Mouse (Mus musculus) T-helper 1 cell (primary cell): ENCODE data around the gene Smarca5.
"Not testable (repeated sequence)": the region's sequence is repeated elsewhere in the genome, so short reads cannot be mapped to it uniquely, and the experiment has no call there.

Experiments
- in situ Hi-C: fragments of 300-600 bp; cut with MboI, MseI; formaldehyde crosslinking; loops from one replicate; pipeline ENCODE4 v1.15.1; 2025; ENCODE audit warnings: high pct_unique_total_duplicates

Smarca5 gene

GRCm38 (mm10) chr8:80739155-80739924 lies at the start of gene Smarca5:
Smarca5 (minus strand) TSS chr8:80739497.
- in situ Hi-C loops: not testable (repeated sequence)

- in situ Hi-C loops: no loop called here
Observed at GRCm38 (mm10) chr8:80784559-80784958, 45.3 kb upstream of the Smarca5 start.

GRCm38 (mm10) chr8:80783271-80783670 lies 44.0 kb upstream of the Smarca5 start:
- in situ Hi-C loops: no loop called here

- in situ Hi-C loops: no loop called here
Observed at GRCm38 (mm10) chr8:80781338-80781737, 42.0 kb upstream of the Smarca5 start.

GRCm38 (mm10) chr8:80780271-80780670 lies 41.0 kb upstream of the Smarca5 start:
- in situ Hi-C loops: no loop called here

GRCm38 (mm10) chr8:80776436-80776835 lies 37.1 kb upstream of the Smarca5 start:
- in situ Hi-C loops: no loop called here

GRCm38 (mm10) chr8:80772732-80773460 lies 33.6 kb upstream of the Smarca5 start:
- in situ Hi-C loops: no loop called here

GRCm38 (mm10) chr8:80768451-80768850 lies 29.2 kb upstream of the Smarca5 start:
- in situ Hi-C loops: no loop called here

GRCm38 (mm10) chr8:80753017-80753715 lies 13.9 kb upstream of the Smarca5 start:
- in situ Hi-C loops: no loop called here

- in situ Hi-C loops: no loop called here
Observed at GRCm38 (mm10) chr8:80752429-80752828, 13.1 kb upstream of the Smarca5 start.

- in situ Hi-C loops: loop anchor here (10.0 kb wide), 1 partner anchor 256 kb away; no protein-coding TSS in a partner anchor
Observed at GRCm38 (mm10) chr8:80749091-80749490, 9.8 kb upstream of the Smarca5 start.

- in situ Hi-C loops: loop anchor here (10.0 kb wide), 1 partner anchor 265 kb away; no protein-coding TSS in a partner anchor
Observed at GRCm38 (mm10) chr8:80739932-80740331, 635 bp upstream of the Smarca5 start.

GRCm38 (mm10) chr8:80738388-80739154 lies 726 bp downstream of the Smarca5 start:
- in situ Hi-C loops: no loop called here

- in situ Hi-C loops: no loop called here
Observed at GRCm38 (mm10) chr8:80738046-80738387, 1.3 kb downstream of the Smarca5 start.

GRCm38 (mm10) chr8:80732326-80732725 lies 7.0 kb downstream of the Smarca5 start:
- in situ Hi-C loops: loop anchor here (5.0 kb wide), 1 partner anchor 1030 kb away; no protein-coding TSS in a partner anchor

- in situ Hi-C loops: loop anchor here (10.0 kb wide), 1 partner anchor 1050 kb away; no protein-coding TSS in a partner anchor
Observed at GRCm38 (mm10) chr8:80714461-80714860, 24.8 kb downstream of the Smarca5 start.

GRCm38 (mm10) chr8:80710670-80711400 lies 28.5 kb downstream of the Smarca5 start:
- in situ Hi-C loops: loop anchor here (10.0 kb wide), 1 partner anchor 1046 kb away; no protein-coding TSS in a partner anchor

GRCm38 (mm10) chr8:80688141-80688540 lies 51.2 kb downstream of the Smarca5 start:
- in situ Hi-C loops: loop anchor here (5.0 kb wide), 1 partner anchor 201 kb away; no protein-coding TSS in a partner anchor

- in situ Hi-C loops: no loop called here
Observed at GRCm38 (mm10) chr8:80683756-80684335, 55.5 kb downstream of the Smarca5 start.

GRCm38 (mm10) chr8:80682594-80682993 lies 56.7 kb downstream of the Smarca5 start:
- in situ Hi-C loops: no loop called here
